ENCODE assay signal across 35 mouse cellular contexts in genomic region chr13:21559793-21560192, GRCm38 (mm10). TPM values are rescaled to one million over a fixed set of nuclear protein-coding genes. Genes with fewer than 3 reads are reported as not detected.
"Had no signal": no experiment of that assay in that cellular context is flagged by ENCODE, and none has a peak within 500 bp of the region (broad histone marks: within the 10 kb centered on the region; RNA-seq: fewer than 3 reads in every experiment).

Olfr1535 (minus strand) TSS chr13:21559893.

- H3K4me1 ChIP-seq: limb, embryonic 10.5 days; limb, embryonic 12.5 days; limb, embryonic 13.5 days; limb, embryonic 15.5 days; liver, embryonic 12.5 days; liver, embryonic 13.5 days; liver, embryonic 15.5 days; lung, embryonic 15.5 days; megakaryocyte, embryonic 14.5 days; midbrain, embryonic 10.5 days; midbrain, embryonic 12.5 days; midbrain, embryonic 13.5 days; midbrain, embryonic 15.5 days had no signal

- DNase-seq: left cerebral cortex, postnatal 4 days; liver; liver, embryonic 13.5 days; liver, postnatal 0 days; lung, adult 18-20 months; lung, adult 2 months; lung, embryonic 14.5 days; lung, postnatal 10 days; lung, postnatal 14 days; lung, postnatal 36 days; lung, postnatal 4 days; midbrain, embryonic 14.5 days had no signal

- H3K4me3 ChIP-seq: left cerebral cortex, adult 2 months; limb, embryonic 10.5 days; limb, embryonic 12.5 days; limb, embryonic 13.5 days; limb, embryonic 15.5 days; liver, embryonic 12.5 days; liver, embryonic 13.5 days; liver, embryonic 15.5 days; lung, embryonic 15.5 days; megakaryocyte, embryonic 14.5 days; midbrain, embryonic 10.5 days; midbrain, embryonic 12.5 days; midbrain, embryonic 13.5 days; midbrain, embryonic 15.5 days; myocyte had no signal

- H3K27ac ChIP-seq: left cerebral cortex, adult 2 months; limb, embryonic 10.5 days; limb, embryonic 12.5 days; limb, embryonic 13.5 days; limb, embryonic 15.5 days; liver, embryonic 12.5 days; liver, embryonic 13.5 days; liver, embryonic 14.5 days; liver, embryonic 15.5 days; lung, embryonic 15.5 days; macrophage; midbrain, embryonic 10.5 days; midbrain, embryonic 12.5 days; midbrain, embryonic 13.5 days; midbrain, embryonic 15.5 days had no signal

RNA-seq across cellular contexts. Expression of gene Olfr1535, which starts in this region (rescaled TPM):
- polyA plus RNA-seq: limb, embryonic 10.5 days; limb, embryonic 13.5 days; limb, embryonic 14.5 days; limb, embryonic 15.5 days; liver, adult 2 months; liver, embryonic 11.5 days; liver, embryonic 12.5 days; liver, embryonic 13.5 days; liver, embryonic 14.5 days; liver, embryonic 15.5 days; liver, embryonic 16.5 days; liver, postnatal 0 days; lung, adult 2 months; lung, embryonic 15.5 days; lung, postnatal 0 days; macrophage; midbrain, embryonic 10.5 days; midbrain, embryonic 11.5 days; midbrain, embryonic 12.5 days; midbrain, embryonic 16.5 days; myocyte had no signal
